9 mouse cellular contexts compared by ENCODE assay signal in the genomic region with DNA sequence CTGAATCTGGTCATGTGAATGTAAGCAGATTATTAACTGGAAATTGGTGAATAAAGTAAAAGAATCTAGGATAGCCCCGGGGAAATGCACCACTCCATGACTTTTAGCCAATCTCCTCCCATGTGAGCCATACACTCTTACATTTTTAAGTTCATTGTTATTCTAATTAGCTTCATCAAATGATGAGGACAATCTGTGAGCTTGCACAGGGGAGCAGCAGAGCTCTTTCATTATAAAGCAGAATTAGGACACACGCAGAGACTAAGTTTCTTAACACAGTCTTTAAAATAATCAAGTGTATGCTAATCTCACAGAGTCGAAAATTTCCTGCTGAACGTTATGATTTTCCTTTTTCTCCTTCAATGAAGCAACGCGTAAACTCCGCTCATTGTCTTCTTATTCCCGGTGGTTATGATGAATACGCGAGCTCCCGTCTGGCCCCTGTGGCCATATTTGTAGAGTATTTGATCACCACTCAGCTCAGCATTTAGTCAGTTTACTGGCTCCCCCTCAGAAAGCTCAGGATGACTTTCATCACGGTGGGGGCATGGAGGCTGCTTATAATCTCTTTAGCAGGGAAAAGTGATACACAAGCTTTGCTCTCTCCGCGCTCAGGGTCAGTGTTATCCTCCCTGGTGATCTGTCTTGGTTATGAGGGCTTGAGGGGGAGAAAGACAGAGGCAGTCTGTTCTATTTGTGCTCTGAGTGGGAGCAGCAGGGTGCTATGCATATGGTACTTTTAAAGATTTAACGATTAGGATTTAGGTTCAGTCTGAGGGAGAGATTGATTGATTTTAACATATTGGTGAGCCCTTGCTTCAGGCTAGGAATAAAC.
A peak's percentile ranks its signal among the peaks of the same experiment; 100 is the strongest.
DNase-seq lines count a peak whose midpoint lies in the region; ATAC-seq lines count a peak whose summit lies in the region.
"Had no signal": no experiment of that assay in that cellular context is flagged by ENCODE, and none has a peak within 500 bp of the region (broad histone marks: within the 10 kb centered on the region; RNA-seq: fewer than 3 reads in every experiment).

No protein-coding gene starts in this region.

- no peak overlapping the region for H3K27ac ChIP-seq in lung, embryonic 16.5 days (ENCODE audit: low read length)
- H3K27ac ChIP-seq in forebrain, embryonic 16.5 days (ENCODE audit: low read length) = no peak overlapping the region

- H3K4me3 ChIP-seq in lung, embryonic 16.5 days (ENCODE audit: low read length) = no peak overlapping the region
- peak overlapping the region; percentile 11; the same call in 1 of the 2 replicates for H3K4me3 ChIP-seq in forebrain, embryonic 16.5 days (replicated peaks; ENCODE audit: low read length)

- no peak for ATAC-seq in lung, embryonic 16.5 days (ENCODE audit: low read depth)
- ATAC-seq in forebrain, embryonic 16.5 days = peak; percentile 59

- no peaks in the 10 kb centered on the region for H3K9me3 ChIP-seq in lung, embryonic 16.5 days (ENCODE audit: control insufficient read depth, low read length)
- no peaks in the 10 kb centered on the region for H3K9me3 ChIP-seq in forebrain, embryonic 16.5 days (ENCODE audit: control insufficient read depth, low read length)

- no peak for DNase-seq in lung, postnatal 10 days
- peak; percentile 10 to 16 for DNase-seq in layer of hippocampus, postnatal 14 days (ENCODE audit: low spot score in 2 of 2)
- DNase-seq in retina, embryonic 14.5 days (ENCODE audit: low spot score) = peak; percentile 39
- DNase-seq in thymus, postnatal 10 days (ENCODE audit: low spot score in 2 of 2) = no peak
- no peak for DNase-seq in heart, adult 18-20 months
- no peak for DNase-seq in adrenal gland, adult 2 months
- DNase-seq: adrenal gland, postnatal 25 days had no signal

- 38% methylated on average over 15 of the region's 15 CpGs for WGBS in lung, embryonic 16.5 days
- WGBS in forebrain, embryonic 16.5 days = 39% methylated on average over 15 of the region's 15 CpGs

- peak overlapping the region; percentile 4; the same call in 1 of the 2 replicates for H3K4me2 ChIP-seq in lung, embryonic 16.5 days (ENCODE audit: low read depth, low read length)
- peak overlapping the region; percentile 36 for H3K4me2 ChIP-seq in forebrain, embryonic 16.5 days (ENCODE audit: low read length)

- H3K4me1 ChIP-seq in lung, embryonic 16.5 days (replicated peaks; ENCODE audit: control insufficient read depth, insufficient read depth, low read length) = no peaks in the 10 kb centered on the region
- no peaks in the 10 kb centered on the region for H3K4me1 ChIP-seq in forebrain, embryonic 16.5 days (replicated peaks; ENCODE audit: control insufficient read depth, insufficient read depth, low read length)

- H3K36me3 ChIP-seq in lung, embryonic 16.5 days (ENCODE audit: control insufficient read depth, insufficient read depth, low read length) = no peaks in the 10 kb centered on the region
- no peaks in the 10 kb centered on the region for H3K36me3 ChIP-seq in forebrain, embryonic 16.5 days (ENCODE audit: control insufficient read depth, insufficient read depth)

- H3K9ac ChIP-seq in lung, embryonic 16.5 days (ENCODE audit: low read length) = no peak overlapping the region
- no peak overlapping the region for H3K9ac ChIP-seq in forebrain, embryonic 16.5 days (replicated peaks; ENCODE audit: low read depth, low read length)

- no peaks in the 10 kb centered on the region for H3K27me3 ChIP-seq in lung, embryonic 16.5 days (ENCODE audit: control insufficient read depth, insufficient read depth, low read depth, low read length)
- H3K27me3 ChIP-seq in forebrain, embryonic 16.5 days (replicated peaks; ENCODE audit: control insufficient read depth, insufficient read depth, low read length) = no peaks in the 10 kb centered on the region

Comparison
In these comparisons a context has a peak if more than half of its experiments do, and no peak if none do; other contexts are left out.
1. DNase-seq: peak in layer of hippocampus, postnatal 14 days (2 of 2) and retina, embryonic 14.5 days (single experiment); none in lung, postnatal 10 days (single experiment), thymus, postnatal 10 days (0 of 2), heart, adult 18-20 months (0 of 2) and adrenal gland, adult 2 months (single experiment).